9 mouse cellular contexts compared by ENCODE assay signal in the genomic region with DNA sequence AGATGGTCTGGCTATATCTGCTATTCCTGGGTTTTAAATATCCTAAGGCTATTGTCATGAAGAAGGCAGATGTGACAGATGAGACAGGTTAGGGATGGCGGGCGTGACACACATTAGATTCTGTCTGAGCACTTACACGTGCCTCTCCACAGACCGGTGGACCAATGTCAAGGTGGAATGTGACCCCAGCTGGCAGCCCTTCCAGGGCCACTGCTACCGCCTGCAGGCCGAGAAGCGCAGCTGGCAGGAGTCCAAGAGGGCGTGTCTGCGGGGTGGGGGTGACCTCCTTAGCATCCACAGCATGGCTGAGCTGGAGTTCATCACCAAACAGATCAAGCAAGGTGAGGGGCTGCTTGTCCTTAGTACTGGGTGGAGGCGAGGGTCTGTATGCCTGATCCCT. TPM values are rescaled to one million over a fixed set of nuclear protein-coding genes. Genes with fewer than 3 reads are reported as not detected.
DNase-seq lines count a peak whose midpoint lies in the region; ATAC-seq lines count a peak whose summit lies in the region.
"Had no signal": no experiment of that assay in that cellular context is flagged by ENCODE, and none has a peak within 500 bp of the region (broad histone marks: within the 10 kb centered on the region; RNA-seq: fewer than 3 reads in every experiment).

No protein-coding gene starts in this region.

- WGBS in kidney, embryonic 15.5 days = 25% methylated on average over 10 of the region's 10 CpGs

- H3K9me3 ChIP-seq in kidney, embryonic 15.5 days (replicated peaks) = no peaks in the 10 kb centered on the region

- ATAC-seq in kidney, embryonic 15.5 days (replicated peaks; ENCODE audit: low FRiP score) = no peak
- ATAC-seq: Patski had no signal

- peak; percentile 61 for DNase-seq in kidney, adult 11 months
- peak; percentile 69 for DNase-seq in ZHBTc4 (ENCODE audit: low read depth, low spot score)
- peak; percentile 61 for DNase-seq in gastrocnemius, postnatal 25 days
- DNase-seq in kidney, postnatal 14 days = peak; percentile 79
- no peak for DNase-seq in T-cell, adult 2 months (ENCODE audit: low spot score)
- no peak for DNase-seq in c-Kit-positive CD71-positive TER-119-positive erythroid progenitor cells, embryonic 14.5 days (ENCODE audit: low spot score)
- DNase-seq in right cerebral cortex, postnatal 14 days = no peak

- H3K9ac ChIP-seq in kidney, embryonic 15.5 days = no peak overlapping the region

- H3K4me3 ChIP-seq in kidney, embryonic 15.5 days (replicated peaks) = no peak overlapping the region

- H3K36me3 ChIP-seq in kidney, embryonic 15.5 days = peaks cover 28% of the 10 kb centered on the region; the same call in 1 of the 2 replicates

- H3K4me2 ChIP-seq in kidney, embryonic 15.5 days = no peak overlapping the region

- H3K27ac ChIP-seq in kidney, embryonic 15.5 days = no peak overlapping the region

- H3K4me1 ChIP-seq in kidney, embryonic 15.5 days = peaks cover 29% of the 10 kb centered on the region

- H3K27me3 ChIP-seq in kidney, embryonic 15.5 days = no peaks in the 10 kb centered on the region
- H3K27me3 ChIP-seq: Patski had no signal

RNA-seq across cellular contexts. Expression of a gene that starts 39.3 kb away (rescaled TPM):
- 19.1 and 21.3 TPM in 2 replicates for polyA plus RNA-seq in kidney, embryonic 15.5 days (2015; fragmentation: Nextera tagmentation; extraction: Ambion mirVana)
- total RNA-seq in gastrocnemius, postnatal 25 days (2021) = 10 to 100 TPM; 16.5 to 18.6 TPM

Comparison
In these comparisons a context has a peak if more than half of its experiments do, and no peak if none do; other contexts are left out.
1. DNase-seq: peak in kidney, adult 11 months (single experiment), ZHBTc4 (single experiment), gastrocnemius, postnatal 25 days (single experiment) and kidney, postnatal 14 days (single experiment); none in T-cell, adult 2 months (single experiment), c-Kit-positive CD71-positive TER-119-positive erythroid progenitor cells, embryonic 14.5 days (single experiment) and right cerebral cortex, postnatal 14 days (single experiment).